Mouse (Mus musculus): ENCODE data around the gene Irf2.
A peak's percentile ranks its signal among the peaks of the same experiment; 100 is the strongest.

Gene Irf2

GRCm38 (mm10) chr8:46844974-46845774 lies 105.6 kb downstream of the Irf2 start:
- DNase-seq, result peak; percentile 46 to 70

GRCm38 (mm10) chr8:46845891-46846290 lies 106.4 kb downstream of the Irf2 start:
- DNase-seq, result no peak

GRCm38 (mm10) chr8:46846893-46847292 lies 107.4 kb downstream of the Irf2 start:
- no peak for DNase-seq

GRCm38 (mm10) chr8:46848011-46848641 lies 108.6 kb downstream of the Irf2 start:
- DNase-seq, result no peak

- DNase-seq, result no peak
Observed at GRCm38 (mm10) chr8:46848931-46849330, 109.4 kb downstream of the Irf2 start.

- no peak for DNase-seq
Observed at GRCm38 (mm10) chr8:46849458-46849857, 109.9 kb downstream of the Irf2 start.

- DNase-seq, result no peak
Observed at GRCm38 (mm10) chr8:46850258-46850897, 110.8 kb downstream of the Irf2 start.

- DNase-seq, result peak in 1 of 2 experiments; percentile 32
Observed at GRCm38 (mm10) chr8:46851560-46851959, 112.0 kb downstream of the Irf2 start.

GRCm38 (mm10) chr8:46852377-46852776 lies 112.8 kb downstream of the Irf2 start:
- DNase-seq, result no peak

GRCm38 (mm10) chr8:46859164-46859846 lies 119.8 kb downstream of the Irf2 start:
- DNase-seq, result no peak

- no peak for DNase-seq
Observed at GRCm38 (mm10) chr8:46859847-46860167, 120.3 kb downstream of the Irf2 start.

- DNase-seq, result no peak
Observed at GRCm38 (mm10) chr8:46862508-46862907, 123.0 kb downstream of the Irf2 start.

- DNase-seq, result no peak
Observed at GRCm38 (mm10) chr8:46865428-46865827, 125.9 kb downstream of the Irf2 start.

- no peak for DNase-seq
Observed at GRCm38 (mm10) chr8:46867440-46867839, 127.9 kb downstream of the Irf2 start.

- peak in 1 of 2 experiments; percentile 42 for DNase-seq
Observed at GRCm38 (mm10) chr8:46868346-46869065, 129.0 kb downstream of the Irf2 start.

GRCm38 (mm10) chr8:46869521-46869925 lies 130.0 kb downstream of the Irf2 start:
- no peak for DNase-seq

GRCm38 (mm10) chr8:46871086-46871485 lies 131.6 kb downstream of the Irf2 start:
- no peak for DNase-seq

- DNase-seq, result no peak
Observed at GRCm38 (mm10) chr8:46875615-46876293, 136.2 kb downstream of the Irf2 start.

GRCm38 (mm10) chr8:46881348-46881747 lies 141.8 kb downstream of the Irf2 start:
- no peak for DNase-seq

- DNase-seq, result no peak
Observed at GRCm38 (mm10) chr8:46881755-46882419, 142.4 kb downstream of the Irf2 start.

GRCm38 (mm10) chr8:46882743-46883142 lies 143.2 kb downstream of the Irf2 start:
- no peak for DNase-seq

Data from kidney, postnatal 4 days (tissue).